Mouse (Mus musculus): Measurements from ENCODE around the gene Klre1.

DNA sequence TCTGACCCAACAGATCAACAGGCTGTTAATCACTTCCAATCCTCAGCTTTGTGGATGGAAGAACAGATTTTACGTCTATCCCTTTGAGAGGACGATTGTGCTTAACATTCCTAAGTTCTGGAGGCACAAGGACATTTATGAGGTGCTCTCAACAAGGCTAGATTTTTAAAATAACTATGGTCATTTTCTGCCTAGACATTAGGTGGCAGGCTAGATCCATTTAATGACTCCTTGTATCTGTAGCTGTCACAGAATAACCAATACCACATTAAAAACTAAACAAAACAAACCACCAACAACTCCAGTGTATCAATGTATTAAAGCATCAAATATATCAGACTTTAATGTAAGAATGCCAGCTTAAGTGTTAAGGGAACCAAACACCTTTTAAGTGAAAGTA is 2.4 kb upstream of the Klre1 start:
- no peak for TF ChIP-seq CTCF (IDR thresholded peaks at IDR 0.05; ENCODE audit: extremely low read depth, insufficient read depth, insufficient read length, insufficient replicate concordance)
- TF ChIP-seq POLR2A (IDR thresholded peaks at IDR 0.05; ENCODE audit: low read depth, low read length) = no peak

All from spleen, adult 2 months (tissue).